Mouse (Mus musculus) cerebellum, postnatal 25 days (tissue): ENCODE measurements around the gene Mettl24.

Experiments
- DNase-seq, 2 experiments: peaks; one replicate each; pipeline ENCODE4 v3.0.0; 2021; ENCODE audit warnings: mixed read lengths in 2 of 2

Mettl24 gene

DNA sequence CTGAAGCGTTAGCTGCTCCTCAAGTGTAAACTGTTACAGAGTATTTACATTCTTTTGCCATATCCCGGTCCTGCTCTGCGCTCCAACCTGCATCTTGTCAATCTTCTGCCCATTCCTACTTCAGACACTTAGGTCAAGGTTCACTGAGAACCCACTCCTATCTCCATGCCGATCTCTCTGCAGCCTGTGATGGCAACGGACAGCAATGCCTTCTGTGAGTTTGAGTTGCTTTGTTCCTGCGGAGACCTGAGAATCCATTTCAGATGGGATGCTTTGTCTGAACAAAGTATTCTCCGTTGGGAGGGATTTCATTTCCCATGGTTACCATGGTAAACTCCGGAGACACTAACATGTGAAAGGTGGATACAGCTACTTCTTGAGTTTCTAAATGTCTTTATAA lies 2.6 kb downstream of the Mettl24 start:
- no peak for DNase-seq

- DNase-seq, result no peak
Measured at GRCm38 (mm10) chr10:40686976-40687375, 3.9 kb downstream of the Mettl24 start.

DNA sequence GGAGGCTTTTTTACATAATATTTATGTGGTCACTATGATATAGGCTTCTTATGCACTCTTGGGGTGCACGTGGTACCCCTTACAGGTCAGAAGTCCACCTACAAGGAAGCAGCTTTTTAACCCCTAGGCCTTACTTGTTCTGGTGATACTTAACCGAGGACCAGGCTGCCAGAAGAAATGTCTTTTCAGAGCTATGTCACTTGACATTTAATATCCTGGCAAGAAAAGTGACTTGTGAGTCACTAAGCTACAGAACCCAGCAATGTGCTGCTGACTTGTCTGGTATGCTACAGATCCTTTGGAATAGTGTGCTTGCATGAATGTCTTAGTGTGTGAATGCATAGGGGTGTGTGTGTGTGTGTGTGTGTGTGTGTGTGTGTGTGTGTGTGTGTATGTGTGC lies 4.3 kb downstream of the Mettl24 start:
- DNase-seq, result no peak

DNA sequence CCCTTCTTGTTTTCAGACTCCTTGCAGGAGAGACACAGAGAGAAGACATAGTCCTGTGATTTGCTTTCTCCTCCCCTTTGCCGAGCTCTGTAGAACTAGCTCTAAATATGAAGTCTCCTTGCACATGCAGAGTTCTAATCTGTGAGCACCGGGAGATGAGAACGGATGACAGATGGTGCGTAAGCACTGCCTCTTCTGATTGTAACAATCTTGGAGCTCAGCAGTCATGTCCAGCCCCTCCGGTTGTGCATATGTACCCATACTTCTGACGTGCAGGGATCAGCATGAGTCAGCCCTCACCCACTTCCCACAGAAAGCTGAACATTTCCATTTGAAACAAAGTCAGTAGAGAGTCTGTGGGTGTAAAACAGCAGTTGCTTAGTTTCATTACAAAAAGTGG lies 5.2 kb downstream of the Mettl24 start:
- DNase-seq, result no peak

DNA sequence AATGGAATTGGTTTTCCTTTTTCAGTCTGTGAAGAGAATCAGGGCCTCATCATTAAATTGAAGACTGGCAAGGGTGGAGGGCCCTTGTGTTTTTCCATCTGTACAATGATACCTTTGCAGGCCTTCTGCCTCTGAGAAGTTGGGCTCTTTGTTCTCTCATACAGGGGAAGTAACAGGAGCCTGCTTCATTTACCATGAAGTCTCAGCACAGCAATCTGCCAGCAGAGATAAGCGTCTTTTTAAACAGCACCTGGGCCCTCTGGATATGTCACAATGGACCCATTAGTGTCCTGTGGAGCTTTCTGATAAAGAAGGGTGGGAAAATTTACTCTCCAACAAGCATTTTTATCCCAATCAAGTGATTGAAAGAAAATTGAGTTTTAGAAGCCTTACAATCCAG lies 5.8 kb downstream of the Mettl24 start:
- DNase-seq, result no peak

DNA sequence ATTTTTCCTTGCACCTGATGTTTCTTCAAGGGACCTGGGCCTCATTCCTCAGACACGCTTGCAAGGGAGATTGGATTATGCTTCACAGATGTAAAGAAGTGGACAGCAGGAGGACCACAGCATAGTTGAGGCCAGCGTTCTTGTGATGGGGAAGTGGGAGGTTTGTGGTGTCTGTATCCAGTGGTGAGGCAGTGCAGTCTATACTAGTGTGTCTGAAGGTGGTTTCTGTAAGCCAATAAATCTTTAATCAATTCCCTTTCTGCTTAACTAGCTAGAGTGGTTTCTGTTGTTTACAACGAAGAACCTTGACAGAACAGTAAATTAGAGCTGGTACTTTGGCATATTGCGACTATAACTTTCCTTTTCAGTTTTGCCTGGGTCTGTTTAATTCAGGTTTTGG lies 15.6 kb downstream of the Mettl24 start:
- DNase-seq, result no peak

- no peak for DNase-seq
Measured at GRCm38 (mm10) chr10:40711127-40711526, 28.0 kb downstream of the Mettl24 start.

DNA sequence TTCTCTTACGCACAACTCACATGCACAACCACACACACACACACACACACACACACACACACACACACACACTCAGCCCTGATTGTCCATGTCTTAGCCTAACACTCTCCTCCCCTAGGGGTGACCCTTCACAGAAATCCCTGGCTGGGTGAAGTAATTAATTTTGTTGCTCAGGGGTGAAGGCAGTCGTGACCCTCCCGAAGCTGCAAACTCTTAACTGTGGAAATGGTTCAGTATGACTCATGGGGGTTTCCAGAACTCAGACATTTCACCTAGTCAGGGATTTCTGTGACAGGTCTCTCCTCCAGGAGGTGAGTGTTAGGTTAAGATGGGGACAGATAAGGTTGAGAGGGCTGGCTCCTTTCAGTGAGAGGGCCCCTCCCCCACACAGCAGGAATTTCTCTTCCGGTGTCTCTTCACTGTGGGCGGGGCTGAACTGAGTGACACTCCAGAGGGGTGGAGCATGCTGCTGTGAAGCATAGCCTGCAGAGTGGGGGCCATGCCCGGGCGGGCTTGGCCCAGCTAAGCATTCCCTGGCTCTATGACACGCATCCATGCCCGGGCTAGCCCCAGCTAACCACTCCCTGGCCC lies 30.0 kb downstream of the Mettl24 start:
- no peak for DNase-seq

DNA sequence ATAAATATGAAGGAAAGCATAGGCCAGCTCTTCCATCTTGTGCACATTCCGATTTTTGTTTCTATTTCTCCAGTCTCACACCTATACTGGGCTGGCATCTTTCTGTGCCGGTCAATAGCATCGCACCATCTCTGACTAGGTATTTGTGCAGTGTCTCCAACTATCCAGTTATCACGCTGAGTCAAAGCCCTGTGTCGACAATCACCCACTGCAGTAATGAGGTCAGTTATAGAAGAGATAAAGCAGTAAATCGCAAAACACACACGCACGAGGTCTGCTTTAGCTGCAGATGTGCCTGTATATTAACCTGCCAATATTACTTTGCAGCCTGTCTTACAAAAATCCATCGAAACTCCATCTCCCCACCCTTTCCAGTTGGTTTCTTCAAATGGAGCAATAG lies 30.7 kb downstream of the Mettl24 start:
- DNase-seq, result no peak

GRCm38 (mm10) chr10:40715151-40715550 lies 32.1 kb downstream of the Mettl24 start:
- DNase-seq, result no peak

DNA sequence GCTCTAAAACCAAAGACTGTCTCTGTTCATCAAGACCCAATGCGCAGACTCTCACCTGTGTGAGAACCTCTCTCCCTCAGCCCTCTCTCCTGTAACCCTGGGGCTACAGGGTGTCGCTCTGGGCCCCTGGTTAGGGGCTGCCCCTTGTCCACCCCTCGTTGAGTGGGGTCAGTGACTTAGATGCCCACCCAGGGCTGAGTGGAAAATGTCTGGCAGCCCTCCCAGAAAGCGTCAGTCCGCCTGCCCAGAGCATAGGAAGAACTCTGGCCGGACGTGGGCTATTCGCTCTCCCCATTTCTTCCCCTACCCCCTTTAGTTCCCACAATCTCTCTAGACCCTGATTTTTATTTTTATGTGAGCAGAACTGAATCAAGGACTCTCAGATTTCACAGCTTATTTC lies 33.2 kb downstream of the Mettl24 start:
- DNase-seq, result no peak

DNA sequence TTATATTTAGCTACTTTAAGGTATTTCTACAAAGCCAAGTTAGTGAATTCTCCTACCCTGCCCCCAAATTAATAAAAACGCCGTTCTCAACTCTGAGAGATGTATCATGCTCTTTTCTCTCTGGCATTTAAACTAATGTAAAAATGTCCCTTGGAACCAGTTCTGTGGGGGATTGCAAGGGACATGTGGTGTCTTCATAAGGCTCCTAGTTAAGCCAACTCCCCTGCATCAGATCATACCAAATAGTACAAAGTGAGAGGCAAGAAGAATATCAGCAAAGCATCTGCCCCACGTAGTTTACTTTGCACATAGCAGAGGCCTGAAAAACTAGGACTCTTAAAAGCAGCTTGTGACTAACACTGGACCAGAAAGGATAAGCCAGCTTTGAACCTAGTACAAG lies 33.6 kb downstream of the Mettl24 start:
- no peak for DNase-seq

DNA sequence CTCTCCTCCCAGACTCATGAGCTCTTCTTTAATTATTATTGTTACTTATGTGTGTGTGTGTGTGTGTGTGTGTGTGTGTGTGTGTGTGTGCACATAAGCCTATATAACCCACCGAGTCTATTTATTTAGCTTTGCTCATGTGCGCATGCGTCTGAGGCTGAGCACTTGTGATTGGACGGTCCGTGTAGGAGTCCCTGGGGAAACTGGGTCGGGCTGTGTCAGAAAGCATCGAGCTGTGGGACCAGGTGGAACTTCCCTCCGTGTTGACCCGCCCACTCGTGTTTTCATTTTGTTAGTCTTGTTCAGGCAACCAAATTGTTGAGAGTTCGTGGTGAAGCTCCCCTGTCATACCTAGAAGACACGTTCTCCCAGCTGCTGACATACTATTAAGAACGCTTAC lies 35.3 kb downstream of the Mettl24 start:
- DNase-seq, result no peak

DNA sequence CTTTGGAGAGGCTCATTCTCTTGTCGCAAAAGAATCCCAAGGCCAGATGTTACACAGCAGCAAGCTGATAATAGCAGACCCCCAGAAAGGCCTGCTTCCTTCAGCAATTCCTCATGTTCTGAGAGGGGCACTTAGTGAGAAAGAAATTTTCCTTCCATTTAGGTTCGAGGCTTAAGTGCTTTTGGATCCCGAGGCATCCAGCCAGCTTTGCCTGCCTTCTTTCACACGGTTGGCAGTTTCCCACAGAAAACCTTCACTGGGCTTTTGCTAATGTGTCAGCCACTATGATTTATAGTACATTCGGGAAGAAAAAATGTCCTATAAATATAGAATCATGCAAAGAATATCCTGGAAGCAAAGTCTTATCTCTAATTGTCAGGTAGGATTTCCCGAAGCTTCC lies 36.0 kb downstream of the Mettl24 start:
- DNase-seq, result no peak

GRCm38 (mm10) chr10:40720883-40721282 lies 37.8 kb downstream of the Mettl24 start:
- DNase-seq, result no peak

GRCm38 (mm10) chr10:40724342-40724741 lies 41.3 kb downstream of the Mettl24 start:
- DNase-seq, result no peak

- no peak for DNase-seq
Measured at GRCm38 (mm10) chr10:40725066-40725465, 42.0 kb downstream of the Mettl24 start.

GRCm38 (mm10) chr10:40725471-40725870 lies 42.4 kb downstream of the Mettl24 start:
- DNase-seq, result no peak

DNA sequence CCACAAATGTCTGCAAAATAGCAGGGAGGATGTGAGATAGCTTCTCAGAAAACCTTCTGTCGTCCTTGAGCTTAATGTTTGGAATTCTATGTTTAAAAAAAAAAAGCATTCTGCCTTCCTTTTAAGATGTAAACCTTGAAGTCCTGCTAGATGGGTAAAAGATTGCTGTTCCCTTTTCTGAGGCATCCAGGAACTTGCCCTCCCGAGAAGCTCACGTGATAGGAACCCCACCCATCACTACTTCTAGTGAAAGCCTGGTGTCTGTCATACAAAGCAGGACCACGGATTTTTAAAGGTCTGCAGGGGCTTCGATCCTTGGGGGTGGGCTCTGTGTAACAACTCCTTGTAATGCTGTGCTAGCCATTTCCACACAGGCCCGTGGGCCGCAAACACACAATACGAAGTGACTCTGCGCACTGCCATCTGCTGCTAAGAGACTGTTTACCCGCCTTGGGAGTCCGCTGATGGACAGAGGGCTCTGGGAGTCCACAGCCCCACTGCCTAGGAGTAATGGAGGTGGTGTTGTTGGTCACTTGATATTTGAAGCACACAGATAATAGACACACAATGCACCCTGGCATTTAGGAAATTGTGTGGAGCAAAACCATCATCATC lies 43.3 kb downstream of the Mettl24 start:
- no peak for DNase-seq

DNA sequence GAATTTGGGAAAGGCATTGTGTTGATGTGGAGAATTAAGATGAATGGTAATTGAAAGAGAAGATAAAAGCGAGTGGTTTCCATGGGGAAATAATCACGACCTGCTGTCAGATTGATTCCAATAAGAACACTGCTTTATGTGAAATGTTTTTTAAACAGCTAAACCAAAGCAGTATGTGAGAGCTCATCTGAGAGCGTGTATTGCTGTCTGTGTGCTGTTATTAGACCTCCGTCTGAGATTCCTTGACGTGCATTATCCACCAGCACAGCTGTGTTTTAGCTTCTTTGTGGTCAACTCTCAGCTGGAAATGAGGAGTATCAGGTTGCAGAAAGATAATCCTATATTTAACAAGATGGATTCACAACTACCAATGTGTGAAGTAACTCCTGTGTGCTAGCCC lies 43.9 kb downstream of the Mettl24 start:
- no peak for DNase-seq

DNA sequence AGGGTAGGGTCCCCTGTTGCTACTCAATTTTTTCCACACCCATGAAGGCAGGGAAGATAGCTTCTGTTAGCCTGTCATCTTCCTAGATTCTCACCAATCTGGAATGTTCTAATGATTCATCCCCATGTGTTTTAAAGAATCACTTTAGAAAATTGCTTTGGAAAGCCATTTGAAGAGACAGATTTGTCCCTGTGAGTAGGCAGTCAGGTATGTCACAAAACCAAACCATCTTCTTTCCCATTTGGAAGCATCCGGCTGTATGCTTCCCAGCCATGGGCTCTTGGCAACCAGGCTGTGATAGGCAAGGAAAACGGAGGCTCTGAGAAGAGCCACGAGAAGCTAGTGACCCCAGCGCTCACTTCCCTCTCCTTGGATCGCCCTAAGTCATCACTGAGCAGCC lies 47.1 kb downstream of the Mettl24 start:
- DNase-seq, result no peak

DNA sequence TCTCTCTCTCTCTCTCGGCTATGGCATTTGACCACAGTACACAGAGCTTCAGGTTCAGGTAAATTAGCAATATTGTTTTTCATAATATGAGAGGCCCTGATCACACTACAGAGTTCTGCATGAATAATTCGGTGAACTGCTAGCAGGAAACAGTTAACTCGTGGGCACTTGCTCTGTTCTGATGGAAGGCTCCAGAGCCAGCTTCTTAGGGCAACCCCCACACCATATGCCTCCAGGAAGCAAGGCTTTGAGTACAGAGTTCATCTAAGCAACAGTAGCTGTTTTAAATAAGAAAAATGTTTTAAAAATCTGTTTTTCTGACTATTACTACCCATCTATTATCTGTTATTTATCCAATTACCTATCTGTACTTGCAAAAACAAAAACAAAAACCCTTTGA lies 50.2 kb downstream of the Mettl24 start:
- no peak for DNase-seq

- no peak for DNase-seq
Measured at GRCm38 (mm10) chr10:40736172-40736571, 53.1 kb downstream of the Mettl24 start.

DNA sequence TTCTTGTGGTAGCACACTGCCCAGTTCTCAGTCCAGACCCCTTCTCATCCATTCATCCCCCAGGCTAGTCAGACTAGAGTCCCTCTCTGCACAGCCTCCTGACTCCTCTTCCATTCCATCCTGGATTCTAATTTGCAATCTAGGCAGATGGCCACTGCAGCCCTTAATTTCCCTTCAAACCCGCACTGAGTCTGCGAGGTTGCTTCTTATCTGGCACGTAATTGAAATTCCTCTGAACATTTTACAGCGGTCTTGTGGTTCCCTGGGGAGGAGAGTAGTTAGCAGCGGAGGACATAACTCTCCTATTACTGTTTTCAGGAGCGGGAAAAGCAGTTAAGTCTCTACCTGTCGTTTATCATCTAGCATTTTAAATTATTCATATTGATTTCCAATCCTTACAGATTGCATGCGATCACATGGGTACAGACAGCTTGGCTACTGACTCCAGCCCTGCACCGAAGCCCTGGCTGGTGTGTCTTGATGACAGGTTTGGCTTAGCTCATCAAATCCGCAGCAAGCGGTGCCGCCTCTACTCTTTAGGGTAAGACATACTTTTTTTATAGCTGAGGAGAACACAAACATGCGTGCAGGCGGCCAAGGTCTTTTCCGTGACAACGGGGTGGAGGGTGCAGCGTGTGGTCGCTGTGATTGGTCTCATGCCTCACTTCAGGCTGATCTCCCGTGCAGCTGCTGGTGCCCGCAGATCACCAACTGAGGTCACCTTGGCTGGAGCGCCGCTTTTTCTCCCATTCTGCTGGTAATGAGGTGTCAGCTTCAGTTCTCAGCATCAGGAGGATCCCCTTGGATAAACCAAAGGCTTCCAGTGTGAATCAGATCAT lies 54.4 kb downstream of the Mettl24 start:
- peak; percentile 20 to 27 for DNase-seq
